Mouse (Mus musculus) neural tube, embryonic 15.5 days (tissue): ENCODE measurements around the gene Slc25a19. TPM values are rescaled to one million over a fixed set of nuclear protein-coding genes. Genes with fewer than 3 reads are reported as not detected.

ENCODE experiments used
- ATAC-seq: fragments of 200-750 bp; cut with Nextera tagmentation; 2 replicates; pipeline ENCODE4 v1.8.0; 2017; ENCODE audit warnings: mild to moderate bottlenecking, moderate TSS enrichment, moderate library complexity; ENCODE audit not compliant: low FRiP score
- H3K27ac ChIP-seq: fragments of 300-500 bp; sonication (generic); replicated peaks from 2 replicates; pipeline ENCODE4 v1.5.1; 2015; ENCODE audit warnings: mild to moderate bottlenecking, inconsistent platforms
- H3K27me3 ChIP-seq: fragments of 300-500 bp; sonication (generic); replicated peaks from 2 replicates; pipeline ENCODE4 v1.6.1; 2015; ENCODE audit warnings: inconsistent platforms
- H3K36me3 ChIP-seq: fragments of 300-500 bp; sonication (generic); 2 replicates; pipeline ENCODE4 v1.6.1; 2015; ENCODE audit warnings: inconsistent platforms
- H3K4me1 ChIP-seq: fragments of 300-500 bp; sonication (generic); 2 replicates; pipeline ENCODE4 v1.6.1; 2015; ENCODE audit warnings: inconsistent platforms
- H3K4me2 ChIP-seq: fragments of 300-500 bp; sonication (generic); 2 replicates; pipeline ENCODE4 v1.6.1; 2015; ENCODE audit warnings: inconsistent platforms, mild to moderate bottlenecking, moderate library complexity
- H3K4me3 ChIP-seq: fragments of 300-500 bp; sonication (generic); replicated peaks from 2 replicates; pipeline ENCODE4 v1.5.1; 2015; ENCODE audit warnings: mild to moderate bottlenecking, inconsistent platforms
- H3K9ac ChIP-seq: fragments of 300-500 bp; sonication (generic); replicated peaks from 2 replicates; pipeline ENCODE4 v1.6.1; 2015; ENCODE audit warnings: mild to moderate bottlenecking, inconsistent platforms
- H3K9me3 ChIP-seq: fragments of 300-500 bp; sonication (generic); replicated peaks from 2 replicates; pipeline ENCODE4 v1.6.1; 2016; ENCODE audit warnings: inconsistent platforms
- WGBS: fragments of 180-500 bp; shearing (Covaris S2); methylation state at CpG from one replicate; pipeline ENCODE4 v1.1.7; 2015; ENCODE audit warnings: mixed read lengths; 5-methylcytosine and 5-hydroxymethylcytosine counted together
- polyA plus RNA-seq: library from polyadenylated mRNA; unstranded; fragments of >200 nt; fragmentation: Nextera tagmentation; extraction: Ambion mirVana; gene quantifications from 2 replicates; pipeline ENCODE4 v1.2.1, GENCODE M21; 2015

Slc25a19 gene
- polyA plus RNA-seq, 1 experiment from 2014 or later: 52.8 TPM

DNA sequence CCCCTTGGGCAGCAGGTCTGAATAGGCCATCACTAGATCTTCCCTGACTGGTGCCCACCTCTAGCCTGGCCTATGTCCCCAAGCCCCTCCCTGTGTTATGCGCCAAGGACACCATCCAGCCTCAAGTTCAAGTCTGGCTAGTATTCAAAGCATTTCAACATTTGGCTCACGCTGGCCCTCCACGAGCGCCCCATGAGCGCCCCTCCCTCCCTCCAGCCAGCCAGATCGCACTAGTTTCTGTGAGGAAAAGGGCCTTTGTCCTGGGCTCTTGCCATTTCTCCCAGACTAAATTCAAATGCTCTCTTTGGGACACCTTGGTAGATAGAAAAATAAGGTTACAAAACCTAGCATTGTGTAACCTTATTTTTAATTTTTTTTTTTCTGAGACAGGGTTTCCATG, 12.2 kb downstream of the Slc25a19 start:
- H3K4me3 ChIP-seq: no peak overlapping the region
- peaks cover 41% of the 10 kb centered on the region for H3K36me3 ChIP-seq
- H3K9ac ChIP-seq: no peak overlapping the region
- no peak overlapping the region for H3K4me2 ChIP-seq
- no peaks in the 10 kb centered on the region for H3K9me3 ChIP-seq
- ATAC-seq: no peak
- H3K27me3 ChIP-seq: 0 out of 2 replicates have a peak, but pooled peaks cover 15% of the 10 kb centered on the region
- no peak overlapping the region for H3K27ac ChIP-seq
- 93% methylated on average over 6 of the region's 6 CpGs for WGBS
- peaks cover 20% of the 10 kb centered on the region for H3K4me1 ChIP-seq

GRCm38 (mm10) chr11:115615108-115615825, 12.8 kb downstream of the Slc25a19 start:
- ATAC-seq: no peak
- Histone ChIP-seq H3K27me3 (0 out of 2 replicates have a peak, but pooled peaks cover 15% of the 10 kb centered on the region), H3K4me2 (no peak overlapping the region), H3K4me3 (no peak overlapping the region), H3K36me3 (peaks cover 35% of the 10 kb centered on the region), H3K4me1 (peaks cover 20% of the 10 kb centered on the region), H3K27ac (no peak overlapping the region), H3K9me3 (no peaks in the 10 kb centered on the region), H3K9ac (no peak overlapping the region)
- 86% methylated on average over 15 of the region's 15 CpGs for WGBS

- 88% methylated on average over 10 of the region's 10 CpGs for WGBS
Measured at GRCm38 (mm10) chr11:115614346-115615107, 13.6 kb downstream of the Slc25a19 start.

DNA sequence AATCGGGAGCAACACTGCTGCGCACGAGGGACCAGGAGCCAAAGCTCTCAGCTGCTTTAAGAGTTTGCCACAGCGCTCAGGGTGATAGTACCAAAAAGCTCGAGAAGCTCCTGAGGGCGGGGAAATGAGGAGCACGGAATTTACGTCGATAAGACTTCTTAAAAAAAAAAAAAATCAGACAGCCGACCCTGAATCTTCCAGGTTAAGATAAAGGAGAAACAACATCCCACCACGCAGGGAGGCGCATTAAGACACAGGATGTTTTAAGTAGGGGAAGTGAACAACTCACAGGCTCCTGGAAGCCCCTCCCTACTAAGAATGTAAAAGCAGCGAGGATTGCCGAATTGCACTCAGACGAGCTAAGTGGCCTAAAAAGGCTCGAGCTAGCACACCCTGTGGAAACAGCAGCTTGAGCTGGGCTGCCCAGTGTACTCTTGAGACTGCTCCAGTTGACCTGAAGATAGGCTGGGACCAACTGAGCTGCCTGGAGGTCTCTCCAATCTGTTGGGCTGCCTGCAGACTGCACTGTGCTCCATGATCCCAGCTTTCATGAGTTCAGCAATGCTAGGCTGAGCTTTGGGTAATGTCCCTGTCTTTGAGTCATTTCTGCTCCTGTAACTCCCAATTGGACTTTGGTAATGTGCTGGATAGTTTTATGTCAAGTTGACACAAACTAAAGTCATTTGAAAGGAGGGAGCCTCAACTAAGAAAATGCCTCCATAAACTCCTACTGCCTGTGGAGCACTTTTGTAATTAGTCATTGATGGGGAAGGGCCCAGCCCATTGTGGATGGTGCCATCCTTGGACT, 14.8 kb downstream of the Slc25a19 start:
- peaks cover 20% of the 10 kb centered on the region for H3K4me1 ChIP-seq
- peak overlapping the region; percentile 76 for H3K9ac ChIP-seq
- H3K27me3 ChIP-seq: 0 out of 2 replicates have a peak, but pooled peaks cover 15% of the 10 kb centered on the region
- H3K9me3 ChIP-seq: no peaks in the 10 kb centered on the region
- peak overlapping the region; percentile 72 for H3K4me3 ChIP-seq
- peaks cover 32% of the 10 kb centered on the region for H3K36me3 ChIP-seq
- no peak for ATAC-seq
- H3K27ac ChIP-seq: peak overlapping the region; percentile 86
- peak overlapping the region; percentile 94 for H3K4me2 ChIP-seq
- under 1% methylated on average over 16 of the region's 16 CpGs for WGBS

More at GRCm38 (mm10) chr11:115614346-115615107, 13.6 kb downstream of the Slc25a19 start:
- Histone ChIP-seq H3K4me2 (no peak overlapping the region), H3K4me1 (peaks cover 20% of the 10 kb centered on the region), H3K4me3 (no peak overlapping the region), H3K9ac (no peak overlapping the region), H3K36me3 (peaks cover 29% of the 10 kb centered on the region), H3K27ac (no peak overlapping the region), H3K27me3 (0 out of 2 replicates have a peak, but pooled peaks cover 15% of the 10 kb centered on the region), H3K9me3 (no peaks in the 10 kb centered on the region)
- ATAC-seq: no peak

DNA sequence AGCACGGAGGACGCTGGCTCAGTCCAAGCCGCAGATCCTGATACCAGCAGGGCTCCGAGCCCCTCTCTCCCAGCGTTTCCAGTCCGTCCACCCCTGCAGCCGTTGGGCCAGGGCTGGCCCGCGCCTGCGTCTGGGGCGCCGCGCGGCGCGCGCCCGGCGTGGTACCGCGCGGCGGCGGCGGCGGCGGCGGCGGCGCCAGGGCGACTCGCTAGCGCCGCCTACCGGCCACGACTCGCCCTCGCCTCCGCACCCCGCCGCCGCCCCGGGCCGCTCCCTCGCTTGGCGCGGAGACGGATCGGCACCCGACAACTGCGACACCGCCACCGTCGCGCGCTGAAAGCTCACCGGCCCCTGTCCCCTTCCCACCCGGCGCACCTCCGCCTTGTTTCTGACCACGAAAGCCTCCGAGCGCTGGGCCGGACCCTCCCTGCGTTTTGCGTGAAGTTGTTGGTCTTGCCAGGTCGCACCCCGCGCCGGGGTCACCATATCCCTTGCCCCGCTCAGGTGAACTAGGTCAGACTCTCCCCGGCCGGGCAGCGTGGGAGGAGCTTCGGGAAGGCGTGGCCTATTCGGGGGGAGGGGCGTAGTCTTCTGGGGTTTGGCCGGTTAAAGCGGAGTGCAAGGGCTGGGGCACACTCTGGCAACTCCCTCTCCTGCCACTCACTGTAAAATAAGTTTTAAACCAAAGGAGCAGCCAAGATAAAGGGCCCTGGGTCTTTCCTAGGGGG, 15.5 kb downstream of the Slc25a19 start, which contains the start of gene Mif4gd:
TSS of gene Mif4gd (minus strand) at position 560 of the 728 bp plus-strand sequence.
- H3K4me1 ChIP-seq: peaks cover 20% of the 10 kb centered on the region
- H3K36me3 ChIP-seq: peaks cover 39% of the 10 kb centered on the region
- 0% methylated on average over 70 of the region's 80 CpGs for WGBS
- peak within 1 kb of the TSS; percentile 86 for H3K27ac ChIP-seq
- H3K4me2 ChIP-seq: peak within 1 kb of the TSS; percentile 94
- ATAC-seq: peak; percentile 79
- peak within 1 kb of the TSS; percentile 76 for H3K9ac ChIP-seq
- H3K9me3 ChIP-seq: no peaks in the 10 kb centered on the region
- peak within 1 kb of the TSS; percentile 72 for H3K4me3 ChIP-seq
- 0 out of 2 replicates have a peak, but pooled peaks cover 15% of the 10 kb centered on the region for H3K27me3 ChIP-seq

DNA sequence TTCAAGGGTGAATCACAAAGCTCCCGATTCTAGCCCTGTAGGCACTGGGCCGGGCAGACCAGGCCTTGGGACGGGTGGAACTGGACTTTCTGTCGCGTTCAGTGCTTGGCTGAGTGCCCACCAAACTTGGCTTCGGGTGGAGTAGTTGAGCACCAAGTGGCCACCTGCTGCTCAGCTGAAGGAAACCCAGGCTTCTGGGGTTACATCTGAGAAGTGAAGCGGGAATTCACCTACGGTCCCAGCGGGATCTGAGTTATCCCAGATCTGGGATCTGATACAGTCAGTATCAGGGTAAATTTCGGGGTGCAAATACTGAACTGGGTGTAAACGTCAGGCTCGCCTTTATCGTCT, 16.1 kb downstream of the Slc25a19 start:
- Histone ChIP-seq H3K4me1 (peaks cover 20% of the 10 kb centered on the region), H3K27ac (peak overlapping the region; percentile 86), H3K9ac (peak overlapping the region; percentile 76), H3K27me3 (0 out of 2 replicates have a peak, but pooled peaks cover 15% of the 10 kb centered on the region), H3K4me2 (peak overlapping the region; percentile 94), H3K9me3 (no peaks in the 10 kb centered on the region), H3K36me3 (peaks cover 44% of the 10 kb centered on the region), H3K4me3 (peak overlapping the region; percentile 72)
- ATAC-seq: peak; percentile 37; the same call in 1 of the 2 replicates
- WGBS: under 1% methylated on average over 13 of the region's 13 CpGs

DNA sequence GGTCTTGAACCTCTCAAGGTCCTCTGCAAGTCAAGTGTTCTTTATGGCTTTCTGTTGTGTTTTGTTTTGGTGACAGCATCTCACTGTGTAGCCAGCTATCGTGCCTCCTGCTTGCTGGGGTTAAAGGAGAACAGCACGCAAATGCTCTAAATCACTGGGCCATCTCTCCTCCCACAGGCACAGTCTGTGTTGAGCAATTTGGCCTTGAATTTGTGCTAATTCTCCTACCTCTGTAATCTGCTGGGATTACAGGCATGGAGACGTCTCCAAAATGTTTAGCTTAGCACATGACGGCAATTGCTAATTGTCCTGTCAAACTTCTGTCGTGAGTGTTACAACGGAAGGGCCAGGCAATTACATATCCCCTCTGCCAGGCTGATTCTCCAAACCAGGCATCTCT, 16.9 kb downstream of the Slc25a19 start:
- 0 out of 2 replicates have a peak, but pooled peaks cover 15% of the 10 kb centered on the region for H3K27me3 ChIP-seq
- peaks cover 20% of the 10 kb centered on the region for H3K4me1 ChIP-seq
- no peak overlapping the region for H3K4me2 ChIP-seq
- no peaks in the 10 kb centered on the region for H3K9me3 ChIP-seq
- no peak overlapping the region for H3K9ac ChIP-seq
- no peak overlapping the region for H3K27ac ChIP-seq
- ATAC-seq: no peak
- H3K36me3 ChIP-seq: peaks cover 53% of the 10 kb centered on the region
- no peak overlapping the region for H3K4me3 ChIP-seq
- 62% methylated on average over 6 of the region's 6 CpGs for WGBS

- H3K9ac ChIP-seq: no peak overlapping the region
- H3K36me3 ChIP-seq: peaks cover 43% of the 10 kb centered on the region
- no peaks in the 10 kb centered on the region for H3K9me3 ChIP-seq
- no peak for ATAC-seq
- no peak overlapping the region for H3K27ac ChIP-seq
- H3K4me1 ChIP-seq: peaks cover 34% of the 10 kb centered on the region
- no peak overlapping the region for H3K4me2 ChIP-seq
- 66% methylated on average over 3 of the region's 3 CpGs for WGBS
- H3K27me3 ChIP-seq: 0 out of 2 replicates have a peak, but pooled peaks cover 14% of the 10 kb centered on the region
- no peak overlapping the region for H3K4me3 ChIP-seq
Measured at GRCm38 (mm10) chr11:115609576-115609975, 18.5 kb downstream of the Slc25a19 start.

GRCm38 (mm10) chr11:115608421-115609399, 19.4 kb downstream of the Slc25a19 start:
- H3K9ac ChIP-seq: no peak overlapping the region
- WGBS: 76% methylated on average over 23 of the region's 23 CpGs
- ATAC-seq: no peak

GRCm38 (mm10) chr11:115606733-115607132, 21.4 kb downstream of the Slc25a19 start:
- WGBS: 96% methylated on average over 18 of the region's 18 CpGs
- peaks cover 34% of the 10 kb centered on the region for H3K4me1 ChIP-seq
- no peak overlapping the region for H3K9ac ChIP-seq
- H3K4me3 ChIP-seq: no peak overlapping the region
- ATAC-seq: no peak
- H3K9me3 ChIP-seq: no peaks in the 10 kb centered on the region
- H3K27ac ChIP-seq: no peak overlapping the region
- H3K27me3 ChIP-seq: 0 out of 2 replicates have a peak, but pooled peaks cover 3% of the 10 kb centered on the region
- peaks cover 40% of the 10 kb centered on the region for H3K36me3 ChIP-seq
- no peak overlapping the region for H3K4me2 ChIP-seq

More at GRCm38 (mm10) chr11:115608421-115609399, 19.4 kb downstream of the Slc25a19 start:
- H3K27me3 ChIP-seq: 0 out of 2 replicates have a peak, but pooled peaks cover 6% of the 10 kb centered on the region
- H3K4me1 ChIP-seq: peaks cover 36% of the 10 kb centered on the region
- no peaks in the 10 kb centered on the region for H3K9me3 ChIP-seq
- H3K36me3 ChIP-seq: peaks cover 40% of the 10 kb centered on the region
- H3K4me2 ChIP-seq: no peak overlapping the region
- no peak overlapping the region for H3K27ac ChIP-seq
- H3K4me3 ChIP-seq: no peak overlapping the region
